Mouse (Mus musculus): ENCODE measurements around the gene Ppwd1. TPM values are rescaled to one million over a fixed set of nuclear protein-coding genes. Genes with fewer than 3 reads are reported as not detected.
A peak's percentile ranks its signal among the peaks of the same experiment; 100 is the strongest.
"Not testable (repeated sequence)": the region's sequence is repeated elsewhere in the genome, so short reads cannot be mapped to it uniquely, and the experiment has no call there.

Ppwd1 gene
- polyA plus RNA-seq (2015; fragmentation: Nextera tagmentation; extraction: Ambion mirVana) = 6.6 and 6.9 TPM in 2 replicates

- H3K4me3 ChIP-seq = peak within 1 kb of the TSS; percentile 80
- no peaks in the 10 kb centered on the region for H3K36me3 ChIP-seq (replicated peaks)
- H3K27me3 ChIP-seq (replicated peaks) = no peaks in the 10 kb centered on the region
- peak within 1 kb of the TSS; percentile 79 for H3K4me2 ChIP-seq
- under 1% methylated on average over 55 of the region's 55 CpGs for WGBS
- peak; percentile 100 for ATAC-seq (replicated peaks)
- peak within 1 kb of the TSS; percentile 91 for H3K27ac ChIP-seq
- peak within 1 kb of the TSS; percentile 76 for H3K9ac ChIP-seq
- H3K4me1 ChIP-seq = peaks cover 17% of the 10 kb centered on the region
- no peaks in the 10 kb centered on the region for H3K9me3 ChIP-seq
Measured at GRCm38 (mm10) chr13:104228384-104229066, at the start of gene Ppwd1, which contains the start of gene Cenpk. Gene Ppwd1, minus strand, starts transcription at chr13:104228843. Gene Cenpk, plus strand, starts transcription at chr13:104228611.

DNA sequence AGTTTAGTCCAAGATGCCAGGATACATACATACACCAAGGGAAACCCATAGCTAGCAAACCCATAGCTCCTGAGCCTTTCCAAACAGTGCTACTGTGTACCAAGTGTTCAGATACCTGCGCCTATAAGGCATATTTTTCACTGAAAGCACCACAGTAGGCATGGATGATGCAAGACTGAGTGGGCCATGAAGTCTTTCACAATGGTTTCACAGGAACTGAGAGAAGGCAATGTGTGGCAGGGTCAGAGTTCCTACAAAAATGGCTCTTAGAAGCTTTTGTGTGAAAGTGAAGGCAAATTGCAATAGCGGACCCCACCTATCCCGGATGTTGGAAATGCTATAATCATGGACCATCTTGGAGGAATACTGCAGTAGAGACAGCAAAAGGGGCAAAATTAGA is 30.4 kb upstream of the Ppwd1 start:
- H3K27ac ChIP-seq = no peak overlapping the region
- no peak overlapping the region for H3K4me2 ChIP-seq
- H3K9me3 ChIP-seq = no peaks in the 10 kb centered on the region
- H3K4me3 ChIP-seq = no peak overlapping the region
- no peaks in the 10 kb centered on the region for H3K36me3 ChIP-seq (replicated peaks)
- H3K4me1 ChIP-seq = no peaks in the 10 kb centered on the region
- 95% methylated on average over 3 of the region's 3 CpGs for WGBS
- no peak overlapping the region for H3K9ac ChIP-seq
- no peaks in the 10 kb centered on the region for H3K27me3 ChIP-seq (replicated peaks)
- no peak for ATAC-seq (replicated peaks)

DNA sequence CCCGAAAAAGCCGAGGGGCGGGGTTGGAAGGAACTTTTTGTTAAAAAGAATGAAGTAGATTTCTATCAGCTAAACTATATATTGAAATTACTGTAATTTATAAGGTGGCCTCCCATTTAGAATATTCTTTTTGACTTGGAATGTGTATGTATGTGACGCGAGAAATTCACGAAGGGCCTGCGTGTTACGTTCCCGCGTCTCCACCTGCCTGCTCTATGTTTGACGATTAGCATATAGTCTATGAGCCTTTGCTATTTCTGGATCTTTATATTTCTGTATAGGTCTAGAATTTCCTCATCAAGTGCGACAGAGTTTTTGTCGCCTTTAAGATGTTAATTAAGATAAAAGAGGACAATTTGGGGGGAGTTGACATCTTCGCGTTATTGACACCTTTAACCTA is 538 bp upstream of the Ppwd1 start:
- peak overlapping the region; percentile 91; the same call in 1 of the 2 replicates for H3K27ac ChIP-seq
- ATAC-seq (replicated peaks) = peak; percentile 59

GRCm38 (mm10) chr13:104227478-104227877 is 1.2 kb downstream of the Ppwd1 start:
- peak overlapping the region; percentile 80 for H3K4me3 ChIP-seq
- no peaks in the 10 kb centered on the region for H3K36me3 ChIP-seq (replicated peaks)
- peaks cover 17% of the 10 kb centered on the region for H3K4me1 ChIP-seq
- no peaks in the 10 kb centered on the region for H3K27me3 ChIP-seq (replicated peaks)
- WGBS = 64% methylated on average over 3 of the region's 3 CpGs
- peak overlapping the region; percentile 73 for H3K4me2 ChIP-seq
- ATAC-seq (replicated peaks) = no peak
- no peaks in the 10 kb centered on the region for H3K9me3 ChIP-seq
- 0 out of 2 replicates have a peak overlapping the region, but pooled peaks have one; percentile 76 for H3K9ac ChIP-seq
- H3K27ac ChIP-seq = no peak overlapping the region

More for the DNA sequence above, 538 bp upstream of the Ppwd1 start:
- Histone ChIP-seq H3K4me3 (peak overlapping the region; percentile 80), H3K9me3 (no peaks in the 10 kb centered on the region), H3K27me3 (replicated peaks) (no peaks in the 10 kb centered on the region), H3K4me2 (peak overlapping the region; percentile 79), H3K9ac (peak overlapping the region; percentile 59), H3K4me1 (peaks cover 17% of the 10 kb centered on the region), H3K36me3 (replicated peaks) (no peaks in the 10 kb centered on the region)
- 7% methylated on average over 15 of the region's 15 CpGs for WGBS

DNA sequence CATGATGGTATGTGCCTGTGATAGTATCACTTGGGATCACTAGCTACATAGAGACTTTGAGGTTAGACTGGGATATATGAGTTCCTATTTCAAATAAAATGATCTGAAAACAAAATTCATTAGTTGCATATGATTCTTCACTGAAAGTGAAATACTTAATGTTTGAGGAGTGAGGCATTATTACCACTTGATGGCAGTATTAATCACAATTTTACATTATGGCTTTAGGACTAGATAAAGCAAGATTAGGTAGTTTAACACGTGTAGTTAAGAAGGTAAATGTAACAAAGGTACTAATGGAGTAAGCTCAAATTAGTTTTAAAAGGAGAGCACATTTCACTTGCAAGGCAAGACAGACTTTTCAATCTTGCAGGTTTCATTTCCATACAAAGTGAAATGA is 24.3 kb downstream of the Ppwd1 start:
- no peak for ATAC-seq (replicated peaks)
- no peaks in the 10 kb centered on the region for H3K9me3 ChIP-seq
- no peak overlapping the region for H3K4me2 ChIP-seq
- peaks cover under 1% of the 10 kb centered on the region; the same call in 1 of the 2 replicates for H3K36me3 ChIP-seq (replicated peaks)
- H3K9ac ChIP-seq = no peak overlapping the region
- no peak overlapping the region for H3K27ac ChIP-seq
- H3K27me3 ChIP-seq (replicated peaks) = no peaks in the 10 kb centered on the region
- 68% methylated on average over 1 of the region's 1 CpGs for WGBS
- no peaks in the 10 kb centered on the region for H3K4me1 ChIP-seq
- no peak overlapping the region for H3K4me3 ChIP-seq

DNA sequence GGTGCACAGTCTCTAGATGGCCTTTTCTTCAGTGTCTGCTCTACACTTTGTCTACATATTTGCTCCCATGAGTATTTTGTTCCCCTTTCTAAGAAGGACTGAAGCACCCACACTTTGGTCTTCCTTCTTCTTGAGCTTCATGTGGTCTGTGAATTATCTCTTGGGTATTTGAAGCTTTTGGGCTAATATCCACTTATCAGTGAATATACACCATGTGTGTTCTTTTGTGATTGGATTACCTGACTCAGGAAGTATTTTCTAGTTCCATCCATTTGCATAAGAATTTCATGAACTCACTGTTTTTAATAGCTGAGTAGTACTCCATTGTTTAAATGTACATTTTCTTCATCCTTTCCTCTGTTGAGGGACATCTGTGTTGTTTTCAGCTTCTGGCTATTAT is 32.8 kb downstream of the Ppwd1 start:
- not testable (repeated sequence) for H3K27me3 ChIP-seq (replicated peaks); ATAC-seq (replicated peaks); H3K4me3 ChIP-seq; H3K27ac ChIP-seq; H3K4me1 ChIP-seq; H3K9ac ChIP-seq; H3K9me3 ChIP-seq; H3K4me2 ChIP-seq
- peaks cover 24% of the 10 kb centered on the region for H3K36me3 ChIP-seq (replicated peaks)

DNA sequence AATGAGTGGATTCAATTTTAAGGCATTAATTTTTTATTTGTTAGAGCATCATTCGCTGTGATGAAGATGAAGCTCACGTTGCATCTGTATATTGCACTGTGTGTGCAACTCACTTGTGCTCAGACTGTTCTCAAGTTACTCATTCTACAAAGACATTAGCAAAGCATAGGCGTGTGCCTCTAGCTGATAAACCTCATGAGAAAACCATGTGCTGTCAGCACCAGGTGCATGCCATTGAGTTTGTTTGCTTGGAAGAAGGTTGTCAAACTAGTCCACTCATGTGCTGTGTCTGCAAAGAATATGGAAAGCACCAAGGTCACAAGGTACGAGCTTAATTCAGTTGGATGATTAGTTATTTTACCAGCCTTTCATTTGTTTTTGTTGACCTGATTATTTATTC is 41.3 kb downstream of the Ppwd1 start:
- no peak overlapping the region for H3K4me3 ChIP-seq
- no peaks in the 10 kb centered on the region for H3K27me3 ChIP-seq (replicated peaks)
- H3K9ac ChIP-seq = no peak overlapping the region
- ATAC-seq (replicated peaks) = no peak
- H3K9me3 ChIP-seq = no peaks in the 10 kb centered on the region
- no peak overlapping the region for H3K27ac ChIP-seq
- no peaks in the 10 kb centered on the region for H3K4me1 ChIP-seq
- peaks cover 17% of the 10 kb centered on the region for H3K36me3 ChIP-seq (replicated peaks)
- 92% methylated on average over 4 of the region's 4 CpGs for WGBS
- no peak overlapping the region for H3K4me2 ChIP-seq

- H3K27ac ChIP-seq = peak overlapping the region; percentile 83
Measured at GRCm38 (mm10) chr13:104179176-104179888, 49.3 kb downstream of the Ppwd1 start.

GRCm38 (mm10) chr13:104178650-104179121 is 50.0 kb downstream of the Ppwd1 start, which contains the start of gene Trim23:
Gene Trim23, plus strand, starts transcription at chr13:104178797.
- peaks cover 18% of the 10 kb centered on the region for H3K4me1 ChIP-seq
- H3K9me3 ChIP-seq = no peaks in the 10 kb centered on the region
- peak within 1 kb of the TSS; percentile 80 for H3K9ac ChIP-seq
- no peaks in the 10 kb centered on the region for H3K27me3 ChIP-seq (replicated peaks)
- peak; percentile 99 for ATAC-seq (replicated peaks)
- peak within 1 kb of the TSS; percentile 78 for H3K4me3 ChIP-seq
- 0% methylated on average over 38 of the region's 38 CpGs for WGBS
- peak within 1 kb of the TSS; percentile 83 for H3K27ac ChIP-seq
- peak within 1 kb of the TSS; percentile 89 for H3K4me2 ChIP-seq
- H3K36me3 ChIP-seq (replicated peaks) = 0 out of 2 replicates have a peak, but pooled peaks cover 2% of the 10 kb centered on the region

More at GRCm38 (mm10) chr13:104179176-104179888, 49.3 kb downstream of the Ppwd1 start:
- ATAC-seq (replicated peaks) = no peak
- H3K4me1 ChIP-seq = peaks cover 18% of the 10 kb centered on the region
- peak overlapping the region; percentile 78 for H3K4me3 ChIP-seq
- H3K9me3 ChIP-seq = no peaks in the 10 kb centered on the region
- H3K36me3 ChIP-seq (replicated peaks) = 0 out of 2 replicates have a peak, but pooled peaks cover 2% of the 10 kb centered on the region
- no peaks in the 10 kb centered on the region for H3K27me3 ChIP-seq (replicated peaks)
- 18% methylated on average over 13 of the region's 13 CpGs for WGBS
- peak overlapping the region; percentile 56 for H3K4me2 ChIP-seq
- H3K9ac ChIP-seq = peak overlapping the region; percentile 80

DNA sequence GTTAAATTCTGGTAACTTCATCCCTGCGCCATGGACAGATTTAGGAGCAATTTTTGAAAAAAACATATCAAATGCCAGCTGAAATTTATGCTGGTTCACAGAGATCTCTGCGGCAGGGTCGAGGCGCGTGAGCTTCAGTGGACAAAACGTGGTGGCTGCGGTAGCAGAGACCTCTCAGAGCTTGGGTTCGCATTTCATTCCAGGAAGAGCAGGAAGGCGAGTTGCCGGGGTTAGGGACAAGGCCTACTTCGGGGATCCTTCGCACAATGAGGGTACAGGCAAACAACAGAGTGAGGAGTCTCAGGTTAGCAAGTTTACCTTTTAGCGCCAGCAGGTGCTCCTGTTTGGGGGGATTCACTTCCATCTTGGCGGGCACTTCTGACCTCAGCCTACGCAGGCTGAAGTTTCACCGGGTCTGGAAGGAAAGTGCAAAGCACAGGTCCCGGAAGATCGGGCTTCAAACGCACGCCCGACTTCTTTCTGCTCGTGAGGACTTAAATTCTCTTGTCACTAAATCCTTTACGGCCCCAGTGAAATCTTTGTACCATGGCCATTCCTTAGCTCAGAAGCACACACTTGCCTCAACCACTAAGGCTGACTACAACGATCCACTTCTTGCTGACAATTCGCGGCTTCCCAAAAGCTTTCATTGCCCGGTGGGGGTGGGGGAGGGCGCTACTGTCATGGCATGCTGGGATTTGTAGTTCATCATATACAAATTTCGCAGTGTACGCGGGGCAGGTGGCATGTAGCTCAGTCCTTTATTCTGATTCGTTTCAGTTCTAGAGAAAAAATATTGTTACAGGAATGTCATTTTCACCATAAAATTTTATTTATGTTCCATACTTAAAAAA is 50.6 kb downstream of the Ppwd1 start, which contains the start of gene Trappc13:
Gene Trappc13, minus strand, starts transcription at position 674 of the 854 bp plus-strand sequence.
- Histone ChIP-seq H3K36me3 (replicated peaks) (0 out of 2 replicates have a peak, but pooled peaks cover 2% of the 10 kb centered on the region), H3K4me1 (peaks cover 18% of the 10 kb centered on the region), H3K27ac (peak within 1 kb of the TSS; percentile 83), H3K27me3 (replicated peaks) (no peaks in the 10 kb centered on the region), H3K4me2 (peak within 1 kb of the TSS; percentile 89), H3K9me3 (no peaks in the 10 kb centered on the region), H3K4me3 (peak within 1 kb of the TSS; percentile 78), H3K9ac (peak within 1 kb of the TSS; percentile 80)
- under 1% methylated on average over 32 of the region's 32 CpGs for WGBS
- peak; percentile 95 for ATAC-seq (replicated peaks)

DNA sequence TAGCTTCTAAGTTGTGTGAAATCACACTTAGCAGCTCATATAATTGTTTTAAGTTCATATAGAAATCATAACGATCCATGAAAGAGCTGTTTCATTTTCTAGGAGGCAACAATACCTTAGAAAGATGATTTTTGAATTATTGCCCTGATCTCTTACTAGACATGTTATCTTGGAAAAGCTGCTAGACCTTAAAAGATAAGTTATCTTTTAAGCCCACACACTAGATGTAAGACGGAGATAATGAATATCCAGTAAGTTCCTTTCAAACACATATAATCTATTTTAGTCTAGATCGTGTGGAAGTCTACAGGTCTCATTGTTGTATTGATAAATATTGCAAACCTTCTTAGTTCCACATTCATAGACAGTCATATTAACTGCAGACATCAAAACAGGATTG is 51.8 kb downstream of the Ppwd1 start:
- Histone ChIP-seq H3K27me3 (replicated peaks) (no peaks in the 10 kb centered on the region), H3K4me1 (peaks cover 18% of the 10 kb centered on the region), H3K4me3 (peak overlapping the region; percentile 23), H3K9ac (no peak overlapping the region), H3K9me3 (no peaks in the 10 kb centered on the region), H3K4me2 (peak overlapping the region; percentile 89), H3K36me3 (replicated peaks) (0 out of 2 replicates have a peak, but pooled peaks cover 2% of the 10 kb centered on the region), H3K27ac (no peak overlapping the region)
- 76% methylated on average over 3 of the region's 3 CpGs for WGBS
- ATAC-seq (replicated peaks) = no peak

All from midbrain, embryonic 15.5 days (tissue).